Mouse (Mus musculus): ENCODE measurements around the gene Dbil5.

The Dbil5 gene

DNA sequence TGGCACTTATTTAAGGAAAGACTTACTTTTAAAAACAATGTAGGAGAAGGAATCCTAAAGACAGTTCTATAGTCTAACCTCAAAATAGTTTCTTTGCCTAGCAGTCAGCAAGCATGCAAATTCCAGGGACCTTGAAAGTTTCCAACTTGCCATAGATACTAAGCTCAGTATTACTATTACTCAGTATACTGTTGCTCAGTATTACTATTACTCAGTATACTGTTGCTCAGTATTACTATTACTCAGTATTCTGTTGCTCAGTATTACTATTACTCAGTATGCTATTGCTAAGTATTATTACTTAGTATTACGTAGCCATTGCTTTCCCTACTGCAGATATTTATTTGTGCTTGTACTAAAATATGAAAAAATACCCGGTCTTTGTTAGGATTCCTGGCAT, 22.3 kb downstream of the Dbil5 start:
- 91% methylated on average over 2 of the region's 2 CpGs for WGBS

- under 1% methylated on average over 61 of the region's 61 CpGs for WGBS
Observed at GRCm38 (mm10) chr11:76242901-76243810, 25.7 kb downstream of the Dbil5 start, which contains the start of the genes Mrm3 and Glod4. Gene Mrm3, plus strand, starts transcription at chr11:76243715. Gene Glod4, minus strand, starts transcription at chr11:76243725.

- WGBS: 1% methylated on average over 34 of the region's 34 CpGs
Observed at GRCm38 (mm10) chr11:76243811-76244546, 26.6 kb downstream of the Dbil5 start.

- WGBS: 60% methylated on average over 2 of the region's 2 CpGs
Observed at GRCm38 (mm10) chr11:76247239-76247638, 29.8 kb downstream of the Dbil5 start.

DNA sequence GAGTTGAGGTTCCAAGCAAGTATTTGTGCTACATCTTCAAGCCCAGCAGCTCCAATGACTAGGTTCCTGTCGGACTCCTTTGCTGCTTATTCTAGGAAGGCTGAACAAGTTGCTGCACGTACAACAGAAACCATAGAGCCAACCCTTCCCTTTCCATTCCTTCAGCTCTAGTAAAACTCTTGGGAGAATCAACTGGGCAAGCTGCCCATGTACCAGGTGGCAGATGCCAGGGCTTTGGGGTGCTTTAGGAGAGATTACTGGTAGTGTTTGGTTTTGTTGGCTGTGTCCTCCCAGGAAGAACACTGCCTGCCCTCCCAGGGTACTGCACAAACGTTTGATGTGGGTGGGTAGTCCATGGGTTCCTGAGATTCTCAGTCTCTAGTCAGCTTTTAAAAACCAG, 34.6 kb downstream of the Dbil5 start:
- 54% methylated on average over 3 of the region's 3 CpGs for WGBS

GRCm38 (mm10) chr11:76253145-76253917, 35.9 kb downstream of the Dbil5 start:
- WGBS: 37% methylated on average over 5 of the region's 5 CpGs

GRCm38 (mm10) chr11:76253918-76254264, 36.5 kb downstream of the Dbil5 start:
- 68% methylated on average over 4 of the region's 4 CpGs for WGBS

- WGBS: 29% methylated on average over 4 of the region's 4 CpGs
Observed at GRCm38 (mm10) chr11:76255431-76256001, 38.1 kb downstream of the Dbil5 start.

GRCm38 (mm10) chr11:76256129-76256528, 38.7 kb downstream of the Dbil5 start:
- WGBS: 76% methylated on average over 5 of the region's 5 CpGs

DNA sequence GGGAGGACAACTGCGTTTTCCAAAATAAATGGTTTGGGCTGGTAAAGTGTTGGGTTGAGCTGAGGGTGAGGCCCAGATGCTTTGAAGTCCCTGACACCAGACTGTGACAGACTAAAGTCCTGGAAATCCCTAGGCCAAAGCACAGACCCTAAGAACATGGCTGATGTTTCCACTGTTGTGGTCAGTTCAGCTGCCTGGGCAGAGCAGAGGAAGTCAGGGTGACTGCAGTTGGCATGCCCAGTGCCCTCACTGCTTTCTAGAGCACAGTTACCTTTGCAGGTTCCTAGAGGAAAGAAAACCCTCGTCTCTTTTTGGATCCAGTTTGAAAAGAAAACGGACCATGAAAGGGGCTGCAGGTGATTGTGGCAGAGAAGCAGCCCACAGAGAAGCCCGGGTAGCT, 40.0 kb downstream of the Dbil5 start:
- WGBS: 91% methylated on average over 4 of the region's 4 CpGs

DNA sequence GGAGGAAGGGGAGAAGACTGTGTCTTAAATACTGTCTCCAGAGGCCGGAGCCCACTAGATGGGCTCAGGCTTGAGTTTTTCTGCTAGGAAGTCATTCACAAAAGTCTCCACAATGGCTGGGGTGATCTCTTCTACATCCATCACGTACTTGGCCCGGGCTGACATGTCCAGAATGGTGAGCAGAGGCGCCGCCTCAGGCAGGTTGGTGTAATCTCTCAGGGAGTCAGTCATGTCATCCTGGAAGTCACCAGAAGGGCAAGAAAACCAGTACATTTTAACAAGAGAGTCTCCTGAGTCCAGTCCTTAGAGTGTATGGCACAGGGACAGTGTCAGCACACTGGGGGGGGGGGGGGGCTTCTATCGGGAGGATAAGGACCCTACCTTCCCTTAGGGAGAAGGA, 41.1 kb downstream of the Dbil5 start:
- 89% methylated on average over 6 of the region's 6 CpGs for WGBS

DNA sequence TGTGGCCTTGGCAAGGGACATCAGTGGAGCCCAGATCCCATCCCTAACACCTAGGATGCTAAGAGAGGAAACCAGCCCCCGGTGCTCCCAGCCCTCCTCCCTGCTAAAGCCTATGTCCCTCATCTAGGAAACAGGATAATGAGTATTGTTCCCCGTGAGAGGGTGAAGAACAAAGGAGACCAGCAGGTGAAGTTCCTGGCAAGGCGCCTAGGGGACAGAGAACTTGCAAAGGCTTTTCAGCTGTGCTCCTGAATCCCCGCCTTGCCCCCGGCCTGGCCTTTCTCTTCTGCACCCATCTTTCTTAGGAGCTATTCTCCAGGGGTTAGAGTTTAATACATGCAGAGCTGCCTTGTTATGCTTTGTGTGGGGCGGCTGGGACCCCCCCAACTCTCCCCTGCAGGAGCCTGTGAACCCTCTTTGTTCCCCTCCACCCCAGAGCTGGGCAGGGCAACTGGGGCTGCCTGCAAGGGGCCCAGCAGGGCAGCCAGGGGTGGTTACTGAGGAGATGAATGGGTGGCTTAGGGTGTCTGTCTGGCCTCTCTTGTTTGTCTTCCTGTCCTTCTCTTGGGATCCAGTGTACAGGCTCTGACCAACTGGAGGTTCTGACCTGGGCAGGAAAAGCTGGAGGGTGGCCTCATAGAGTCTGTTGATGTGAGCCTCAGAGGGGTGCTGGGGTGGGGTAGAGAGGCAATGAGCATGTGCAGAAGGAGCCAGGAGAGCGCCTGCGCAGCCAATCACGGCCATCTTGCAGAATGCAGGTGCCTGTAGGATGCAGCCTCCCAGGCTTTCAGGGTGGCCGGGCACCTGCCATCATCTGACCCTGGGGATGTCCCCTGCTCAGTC, 43.0 kb downstream of the Dbil5 start:
- WGBS: 73% methylated on average over 10 of the region's 10 CpGs

GRCm38 (mm10) chr11:76261224-76261623, 43.8 kb downstream of the Dbil5 start:
- WGBS: 71% methylated on average over 12 of the region's 12 CpGs

DNA sequence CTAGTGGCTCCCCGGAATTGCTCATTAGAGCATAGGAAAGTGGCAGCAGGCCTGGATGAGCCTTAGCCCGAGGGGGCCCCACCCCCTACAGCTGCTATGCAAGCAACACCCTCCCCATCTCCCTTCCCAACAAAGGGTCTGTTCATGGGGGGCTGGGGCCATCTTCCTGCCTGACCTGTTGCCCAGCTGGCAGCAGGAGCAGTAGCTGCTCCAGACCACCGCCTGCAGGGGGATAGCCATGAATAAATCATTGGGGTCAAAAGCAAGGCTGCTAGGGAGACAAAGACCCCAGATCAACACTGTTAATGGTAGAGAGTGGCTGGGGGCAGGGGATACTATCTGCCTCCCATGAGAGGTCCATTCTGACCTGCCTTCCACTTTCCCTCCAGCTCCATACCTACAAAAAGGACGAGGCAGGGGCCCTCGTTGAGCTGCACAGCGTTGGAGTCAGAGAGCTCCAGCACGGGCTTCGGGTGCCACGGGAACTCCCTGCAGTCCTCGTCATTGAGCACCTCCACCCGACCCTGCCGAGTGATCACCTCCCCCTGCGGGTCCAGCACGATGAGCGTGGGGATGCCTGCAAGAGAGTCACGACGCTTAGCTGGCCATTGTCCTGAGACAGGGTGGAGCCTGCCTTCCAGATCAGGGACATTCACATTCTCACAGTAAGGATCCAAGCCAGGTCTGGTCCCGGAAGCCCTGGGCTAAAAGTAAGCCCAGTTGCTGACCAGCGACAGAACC, 45.4 kb downstream of the Dbil5 start:
- 40% methylated on average over 19 of the region's 19 CpGs for WGBS

DNA sequence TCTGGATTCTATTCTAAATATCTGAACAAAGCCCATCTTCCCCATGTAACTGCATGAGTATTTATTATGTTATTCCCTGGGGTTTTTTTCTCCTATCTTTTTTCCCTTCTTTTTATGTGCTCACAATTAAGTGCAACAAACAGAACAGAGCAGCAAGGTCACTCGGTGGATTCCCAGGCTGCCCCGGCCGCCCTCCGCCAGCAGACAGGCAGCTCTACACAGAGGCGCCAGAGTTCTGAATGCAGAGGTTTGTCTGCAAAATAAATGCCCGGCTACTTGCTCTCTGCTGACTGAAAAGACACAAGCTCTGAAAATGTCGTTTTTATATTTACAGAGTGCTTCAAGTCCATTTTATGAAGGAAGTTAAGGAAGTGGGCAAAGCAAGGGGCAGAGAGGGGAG, 50.1 kb downstream of the Dbil5 start:
- WGBS: 64% methylated on average over 7 of the region's 7 CpGs

GRCm38 (mm10) chr11:76268001-76268459, 50.6 kb downstream of the Dbil5 start:
- 74% methylated on average over 5 of the region's 5 CpGs for WGBS

All from cerebral cortex, adult 2 months (tissue).